Mouse (Mus musculus): ENCODE data around the gene Cct2.

DNA sequence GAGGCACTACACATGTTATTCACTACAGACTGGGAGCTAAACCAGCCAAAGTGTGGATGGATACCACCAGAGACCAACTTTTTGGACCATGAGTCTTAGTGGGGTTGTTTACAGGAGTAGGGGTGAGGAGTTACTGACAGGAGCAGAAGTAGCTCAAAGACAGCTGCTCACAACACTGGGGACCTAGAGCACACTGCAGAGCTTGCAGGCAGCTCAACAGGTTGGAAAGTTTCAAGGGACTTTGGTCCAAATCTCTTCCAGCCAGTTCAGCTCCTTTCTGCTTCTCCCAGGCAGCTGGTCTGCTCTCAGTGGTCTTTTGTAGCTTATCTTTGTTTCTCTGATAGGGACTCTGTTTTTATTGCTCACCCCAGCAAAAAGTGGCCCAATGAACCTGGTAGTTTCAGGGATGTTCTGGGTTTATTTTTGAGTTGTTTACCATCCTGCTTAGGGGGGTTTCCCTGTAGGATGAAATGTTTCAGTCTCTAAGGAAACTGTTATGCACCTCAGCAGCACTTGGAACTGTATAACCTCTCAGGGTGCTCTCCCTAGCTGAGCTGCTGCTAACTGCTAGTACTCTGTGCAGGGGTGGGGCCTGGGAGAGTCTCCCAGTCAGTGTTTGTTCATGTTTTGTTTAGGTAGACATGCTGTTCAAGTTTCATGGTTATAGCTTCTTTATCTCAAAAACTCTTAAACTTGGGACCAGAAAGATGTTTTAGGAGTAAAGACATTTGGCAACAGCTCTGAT lies 40.4 kb upstream of the Cct2 start:
- TF ChIP-seq CTCF (IDR thresholded peaks at IDR 0.05; ENCODE audit: low read depth): no peak
- no peak for TF ChIP-seq EP300 (IDR thresholded peaks at IDR 0.05; ENCODE audit: low read depth)

Data from liver, postnatal 0 days (tissue).